Mouse (Mus musculus): ENCODE measurements around the gene Epb41l4b. TPM values are rescaled to one million over a fixed set of nuclear protein-coding genes. Genes with fewer than 3 reads are reported as not detected.

Epb41l4b gene
- total and polyA plus RNA-seq, 3 experiments = 0.93 to 4.9 (median 2.0) TPM

- Histone ChIP-seq H3K4me1 (ENCODE audit: control insufficient read depth in 1 of 2, insufficient read depth in 2 of 2) (peaks cover 22 to 39% of the 10 kb centered on the region in 2 experiments), H3K4me2 (ENCODE audit: insufficient read depth, low read depth, poor library complexity, severe bottlenecking) (peak overlapping the region; percentile 71; the same call in 1 of the 2 replicates), H3K79me2 (replicated peaks; ENCODE audit: control insufficient read depth, extremely low read depth, insufficient read depth, poor library complexity, severe bottlenecking) (no peaks in the 10 kb centered on the region), H3K9ac (ENCODE audit: insufficient read depth, low read depth) (peak overlapping the region; percentile 54), H3K27me3 (replicated peaks) (no peaks in the 10 kb centered on the region), H3K4me3 (replicated peaks in 1 of 3; ENCODE audit: low read depth in 2 of 3, low read length in 2 of 3, poor library complexity in 1 of 3) (peak overlapping the region in 1 of 3 experiments; percentile 61), H3K27ac (ENCODE audit: insufficient read depth, low read depth) (peak overlapping the region; percentile 99), H3K9me3 (replicated peaks; ENCODE audit: low read length) (no peaks in the 10 kb centered on the region), H3K36me3 (replicated peaks in 1 of 2; ENCODE audit: control insufficient read depth in 1 of 2, insufficient read depth in 1 of 2, low read length in 1 of 2) (no peaks in the 10 kb centered on the region)
- TF ChIP-seq SMC3 (IDR thresholded peaks at IDR 0.05; ENCODE audit: low read depth, low read length) = no peak; the same call in 1 of the 2 replicates
- no peak for TF ChIP-seq NRF1 (IDR thresholded peaks at IDR 0.05; ENCODE audit: low read depth, low read length)
- TF ChIP-seq RCOR1 (conservative IDR thresholded peaks at IDR 0.05; ENCODE audit: low read depth, low read length) = no peak
- TF ChIP-seq ZMIZ1 (IDR thresholded peaks at IDR 0.05; ENCODE audit: low read depth, low read length) = no peak; the same call in 1 of the 2 replicates
- no peak for TF ChIP-seq ZNF384 (IDR thresholded peaks at IDR 0.05; ENCODE audit: low read depth, low read length)
- TF ChIP-seq MEF2A (IDR thresholded peaks at IDR 0.05; ENCODE audit: borderline replicate concordance, low read depth, low read length) = peak; percentile 64; the same call in 1 of the 2 replicates
- no peak for TF ChIP-seq CHD2 (IDR thresholded peaks at IDR 0.05; ENCODE audit: low read length)
- TF ChIP-seq MAZ (IDR thresholded peaks at IDR 0.05; ENCODE audit: low read depth, low read length) = 0 out of 2 replicates have a peak, but pooled peaks have one; percentile 67
- TF ChIP-seq SIN3A (IDR thresholded peaks at IDR 0.05; ENCODE audit: low read length) = peak; percentile 39; the same call in 1 of the 2 replicates
- TF ChIP-seq PAX5 (IDR thresholded peaks at IDR 0.05; ENCODE audit: low read length) = no peak
- no peak for TF ChIP-seq ETS1 (conservative IDR thresholded peaks at IDR 0.05; ENCODE audit: low read depth, low read length)
- TF ChIP-seq GABPA (IDR thresholded peaks at IDR 0.05; ENCODE audit: insufficient replicate concordance, low read depth, low read length) = no peak
- TF ChIP-seq JUN (IDR thresholded peaks at IDR 0.05; ENCODE audit: insufficient read depth, low read depth, low read length) = no peak
- no peak for TF ChIP-seq E2F4 (IDR thresholded peaks at IDR 0.05; ENCODE audit: insufficient replicate concordance, low read depth, low read length)
- TF ChIP-seq KAT2A (IDR thresholded peaks at IDR 0.05; ENCODE audit: insufficient replicate concordance, low read length) = no peak
- TF ChIP-seq TCF12 (IDR thresholded peaks at IDR 0.05; ENCODE audit: low read depth, low read length) = peak; percentile 74
- no peak for TF ChIP-seq POLR2AphosphoS2 (IDR thresholded peaks at IDR 0.05; ENCODE audit: low read depth, low read length)
- no peak for TF ChIP-seq RAD21 (IDR thresholded peaks at IDR 0.05; ENCODE audit: low read depth, low read length)
- no peak for TF ChIP-seq USF1 (IDR thresholded peaks at IDR 0.05; ENCODE audit: low read depth, low read length)
- peak; percentile 41; the same call in 1 of the 2 replicates for TF ChIP-seq NELFE (IDR thresholded peaks at IDR 0.05; ENCODE audit: low read depth, low read length)
- TF ChIP-seq UBTF (IDR thresholded peaks at IDR 0.05; ENCODE audit: low read depth, low read length) = no peak
- TF ChIP-seq MYC (IDR thresholded peaks at IDR 0.05; ENCODE audit: low read depth, low read length) = no peak
- TF ChIP-seq ZC3H11A (IDR thresholded peaks at IDR 0.05; ENCODE audit: low read depth, low read length) = no peak
- 0 out of 2 replicates have a peak, but pooled peaks have one; percentile 14 for TF ChIP-seq TBP (conservative IDR thresholded peaks at IDR 0.05; ENCODE audit: low read depth, low read length)
- no peak; the same call in 1 of the 2 replicates for TF ChIP-seq ELF1 (IDR thresholded peaks at IDR 0.05; ENCODE audit: low read depth, low read length)
- no peak for TF ChIP-seq EP300 (IDR thresholded peaks at IDR 0.05; ENCODE audit: low read length)
- no peak for TF ChIP-seq USF2 (conservative IDR thresholded peaks at IDR 0.05; ENCODE audit: low read depth, low read length)
- TF ChIP-seq MAFK (IDR thresholded peaks at IDR 0.05; ENCODE audit: insufficient replicate concordance, low read length) = 0 out of 2 replicates have a peak, but pooled peaks have one; percentile 16
- 0 out of 2 replicates have a peak, but pooled peaks have one; percentile 52 for TF ChIP-seq IRF4 (IDR thresholded peaks at IDR 0.05; ENCODE audit: low read depth, low read length)
- TF ChIP-seq BHLHE40 (IDR thresholded peaks at IDR 0.05; ENCODE audit: low read depth, low read length) = peak; percentile 51
- peak; percentile 53; the same call in 1 of the 2 replicates for TF ChIP-seq POLR2A (IDR thresholded peaks at IDR 0.05; ENCODE audit: low read depth, low read length)
- no peak; the same call in 1 of the 2 replicates for TF ChIP-seq CHD1 (IDR thresholded peaks at IDR 0.05; ENCODE audit: low read depth, low read length)
- TF ChIP-seq ZKSCAN1 (IDR thresholded peaks at IDR 0.05; ENCODE audit: borderline replicate concordance, low read depth, low read length) = no peak
- peak; percentile 87 for TF ChIP-seq MXI1 (IDR thresholded peaks at IDR 0.05; ENCODE audit: low read depth, low read length)
- no peak for TF ChIP-seq HCFC1 (IDR thresholded peaks at IDR 0.05; ENCODE audit: low read depth, low read length)
- no peak for TF ChIP-seq JUND (conservative IDR thresholded peaks at IDR 0.05; ENCODE audit: low read depth, low read length)
- TF ChIP-seq CTCF (conservative IDR thresholded peaks at IDR 0.05 in 1 of 2, IDR thresholded peaks at IDR 0.05 in 1 of 2; ENCODE audit: low read depth in 2 of 2, low read length in 2 of 2) = no peak
- peak; percentile 51; the same call in 1 of the 2 replicates for TF ChIP-seq MAX (IDR thresholded peaks at IDR 0.05; ENCODE audit: low read length)
- dilution Hi-C loops (cut with MboI; ENCODE audit: extremely low pct_ligation_motif_present, extremely low pct_unique_long_range_greater_than_20kb, low sequenced_read_pairs) (no loop called here), in situ Hi-C loops (cut with MboI; ENCODE audit: low pct_ligation_motif_present, low pct_unique_long_range_greater_than_20kb, low sequenced_read_pairs) (loop anchor here (10.0 kb wide), 1 partner anchor 100 kb away; no protein-coding TSS in a partner anchor)
- peak; percentile 73 for DNase-seq (ENCODE audit: extremely low read depth)
Observed at GRCm38 (mm10) chr4:57164578-57165210, 21.5 kb upstream of the Epb41l4b start.

All from CH12.LX (cell line).